Mouse (Mus musculus): Measurements from ENCODE around the gene Mccc2. TPM values are rescaled to one million over a fixed set of nuclear protein-coding genes. Genes with fewer than 3 reads are reported as not detected.

Gene Mccc2
- polyA plus RNA-seq, 1 experiment from 2014 or later = 52.4 TPM

DNA sequence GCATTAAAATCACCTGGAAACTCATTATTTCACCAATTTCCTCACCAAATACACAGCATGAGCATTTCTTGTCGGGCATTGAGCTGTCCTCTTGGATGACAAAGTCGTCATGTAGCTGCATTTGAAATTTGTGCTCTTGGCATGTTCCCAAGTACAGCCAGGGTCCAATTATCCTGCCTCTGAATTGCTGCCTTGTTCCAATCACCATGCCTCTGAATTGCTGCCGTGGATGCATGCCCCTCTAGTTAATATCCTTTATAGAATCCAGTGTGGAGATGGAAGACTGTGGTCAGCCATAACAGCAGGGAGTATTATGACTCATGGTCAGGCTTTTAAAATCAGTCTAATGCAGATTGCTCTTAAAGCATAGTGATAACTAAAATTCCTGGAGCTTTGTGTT, 77.7 kb downstream of the Mccc2 start:
- no peaks in the 10 kb centered on the region for H3K36me3 ChIP-seq
- H3K4me1 ChIP-seq = peaks cover 7% of the 10 kb centered on the region
- no peak overlapping the region for H3K27ac ChIP-seq
- H3K9ac ChIP-seq = no peak overlapping the region
- 22% methylated on average over 3 of the region's 3 CpGs for WGBS
- H3K4me2 ChIP-seq (replicated peaks) = no peak overlapping the region
- ATAC-seq (ENCODE audit: low FRiP score, low read depth) = no peak
- no peak overlapping the region for H3K4me3 ChIP-seq
- no peaks in the 10 kb centered on the region for H3K9me3 ChIP-seq
- no peaks in the 10 kb centered on the region for H3K27me3 ChIP-seq

DNA sequence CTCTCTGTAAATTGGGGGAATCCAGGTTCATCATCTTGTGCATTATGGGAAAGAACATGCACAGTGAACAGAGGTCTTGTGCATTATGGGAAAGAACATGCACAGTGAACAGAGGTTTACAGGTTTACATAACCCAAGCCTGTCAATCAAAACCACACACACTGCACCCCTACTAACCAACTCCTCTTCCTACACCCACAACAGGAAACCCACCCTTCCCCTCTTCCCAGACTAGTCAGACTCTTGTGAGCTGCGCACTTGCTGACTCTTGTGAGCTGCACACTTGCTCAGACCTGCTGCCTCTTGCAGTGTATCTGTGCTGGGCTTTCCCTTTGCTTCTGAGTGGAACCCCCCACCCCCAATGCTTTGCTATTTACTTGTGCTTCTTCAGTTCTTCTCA, 83.0 kb downstream of the Mccc2 start:
- Histone ChIP-seq H3K27me3 (no peaks in the 10 kb centered on the region), H3K9ac (no peak overlapping the region), H3K4me1 (no peaks in the 10 kb centered on the region), H3K36me3 (no peaks in the 10 kb centered on the region), H3K4me2 (replicated peaks) (no peak overlapping the region), H3K9me3 (no peaks in the 10 kb centered on the region), H3K4me3 (no peak overlapping the region), H3K27ac (no peak overlapping the region)
- WGBS = 84% methylated on average over 1 of the region's 1 CpGs
- ATAC-seq (ENCODE audit: low FRiP score, low read depth) = no peak

DNA sequence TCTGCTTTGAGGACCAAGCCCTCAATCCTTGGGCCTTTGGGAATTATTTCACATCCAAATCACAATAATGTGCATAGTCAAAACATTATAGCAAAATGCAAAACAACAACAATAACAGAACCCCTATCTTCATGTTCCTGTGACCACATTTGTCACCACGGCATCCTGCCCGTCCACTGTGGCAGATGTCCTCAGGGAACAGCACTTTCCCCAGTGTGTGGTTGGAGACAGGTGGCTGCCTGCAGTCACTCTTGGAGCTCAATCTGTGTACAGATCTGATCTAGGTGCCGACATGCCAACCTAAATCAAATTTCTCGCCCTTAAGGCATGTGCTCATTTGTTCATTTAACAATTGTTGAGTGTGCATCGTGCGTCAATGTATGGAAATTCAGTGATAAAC, 83.9 kb downstream of the Mccc2 start:
- Histone ChIP-seq H3K27ac (no peak overlapping the region), H3K36me3 (no peaks in the 10 kb centered on the region), H3K4me3 (no peak overlapping the region), H3K9ac (no peak overlapping the region), H3K27me3 (no peaks in the 10 kb centered on the region), H3K4me2 (replicated peaks) (no peak overlapping the region), H3K4me1 (no peaks in the 10 kb centered on the region), H3K9me3 (no peaks in the 10 kb centered on the region)
- no peak for ATAC-seq (ENCODE audit: low FRiP score, low read depth)
- WGBS = 77% methylated on average over 6 of the region's 6 CpGs

DNA sequence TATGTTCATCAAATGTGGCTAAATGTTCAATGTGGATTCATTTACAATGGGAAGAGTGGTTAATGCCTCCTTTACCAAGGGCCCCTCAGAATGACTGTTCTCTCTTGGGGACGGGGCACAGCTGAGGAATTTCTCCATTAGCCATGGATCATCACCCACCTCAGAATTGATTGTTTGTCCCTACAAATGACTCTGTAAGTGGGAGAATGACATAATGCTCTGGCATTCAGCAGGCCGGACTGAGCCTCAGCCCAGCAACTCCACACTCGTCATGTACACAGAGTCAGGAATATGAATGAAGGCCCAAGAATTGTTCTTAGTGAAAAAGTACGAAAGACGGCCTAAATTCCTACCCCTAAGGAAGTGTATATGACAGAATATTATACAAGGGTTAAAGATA, 89.2 kb downstream of the Mccc2 start:
- no peak for ATAC-seq (ENCODE audit: low FRiP score, low read depth)
- Histone ChIP-seq H3K9me3 (no peaks in the 10 kb centered on the region), H3K4me3 (no peak overlapping the region), H3K27ac (no peak overlapping the region), H3K4me2 (replicated peaks) (no peak overlapping the region), H3K4me1 (no peaks in the 10 kb centered on the region), H3K36me3 (no peaks in the 10 kb centered on the region), H3K9ac (no peak overlapping the region), H3K27me3 (no peaks in the 10 kb centered on the region)
- WGBS = 83% methylated on average over 5 of the region's 5 CpGs

DNA sequence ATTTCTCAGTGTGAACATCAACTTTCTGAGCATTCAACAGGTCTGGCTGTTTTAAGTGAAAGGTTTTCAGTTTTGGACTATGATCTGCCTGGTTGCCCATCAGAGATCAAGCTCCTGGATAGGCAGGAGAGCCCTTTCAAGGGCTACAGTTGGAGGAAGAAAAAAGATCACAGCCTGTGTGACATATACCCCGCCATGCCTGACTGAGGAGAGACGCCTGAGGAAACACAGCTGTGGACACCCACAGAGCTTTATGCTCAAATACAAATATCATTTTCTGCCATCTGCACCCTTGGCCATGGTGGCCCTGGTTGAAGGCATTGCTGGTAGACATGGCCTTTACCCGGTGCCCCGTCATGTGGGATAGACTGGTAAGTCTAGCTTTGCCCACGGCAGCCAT, 99.8 kb downstream of the Mccc2 start:
- no peak for ATAC-seq (ENCODE audit: low FRiP score, low read depth)
- Histone ChIP-seq H3K9me3 (no peaks in the 10 kb centered on the region), H3K4me3 (no peak overlapping the region), H3K27ac (no peak overlapping the region), H3K36me3 (no peaks in the 10 kb centered on the region), H3K9ac (no peak overlapping the region), H3K4me2 (replicated peaks) (no peak overlapping the region), H3K4me1 (no peaks in the 10 kb centered on the region), H3K27me3 (no peaks in the 10 kb centered on the region)
- 86% methylated on average over 5 of the region's 5 CpGs for WGBS

DNA sequence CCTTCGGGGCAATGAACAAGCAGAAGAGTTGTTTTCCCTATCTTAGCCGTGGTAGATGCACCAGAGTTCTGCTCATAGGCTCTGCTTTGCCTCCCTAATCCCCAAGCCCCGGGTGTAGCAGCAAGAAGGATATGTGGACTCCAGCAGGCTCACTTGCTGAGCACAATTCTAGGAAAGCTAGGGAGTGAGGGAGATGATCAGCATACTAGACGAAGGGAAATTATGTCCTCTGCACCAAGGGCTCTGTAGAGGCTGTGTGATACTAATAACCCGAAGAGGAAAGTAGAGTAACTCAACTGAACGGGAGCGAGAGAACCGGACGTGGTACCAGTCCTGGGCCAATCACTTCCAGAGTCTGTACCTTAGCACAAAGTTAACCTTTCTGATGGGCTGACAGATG, 114.5 kb downstream of the Mccc2 start, which contains the start of gene Cartpt:
Gene Cartpt (minus strand): TSS at position 127 of the 400 bp plus-strand sequence.
- Histone ChIP-seq H3K36me3 (no peaks in the 10 kb centered on the region), H3K9me3 (no peaks in the 10 kb centered on the region), H3K27ac (no peak within 1 kb of the TSS), H3K4me2 (replicated peaks) (peak within 1 kb of the TSS; percentile 55), H3K4me1 (peaks cover 9% of the 10 kb centered on the region), H3K27me3 (peaks cover 50% of the 10 kb centered on the region), H3K4me3 (peak within 1 kb of the TSS; percentile 25), H3K9ac (no peak within 1 kb of the TSS)
- WGBS = 45% methylated on average over 9 of the region's 9 CpGs
- no peak for ATAC-seq (ENCODE audit: low FRiP score, low read depth)

DNA sequence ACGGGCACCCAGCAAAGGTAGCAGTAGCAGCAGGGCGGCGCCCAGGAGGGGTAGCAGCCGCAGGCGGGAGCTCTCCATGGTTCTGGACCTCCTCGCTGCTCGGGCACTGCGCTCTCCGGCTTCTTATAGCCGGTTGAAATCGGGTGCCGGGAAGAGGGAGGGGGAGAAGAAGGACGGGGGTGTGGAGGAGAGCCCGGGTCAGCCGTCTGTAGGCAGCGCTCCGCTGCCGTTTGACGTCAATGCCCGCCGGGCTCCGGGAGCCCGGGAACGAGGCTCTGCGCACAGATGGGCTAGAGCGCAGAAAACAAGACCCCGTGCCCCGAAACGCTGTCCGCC, 114.9 kb downstream of the Mccc2 start:
- Histone ChIP-seq H3K4me1 (peaks cover 9% of the 10 kb centered on the region), H3K9me3 (no peaks in the 10 kb centered on the region), H3K36me3 (no peaks in the 10 kb centered on the region), H3K27me3 (peaks cover 50% of the 10 kb centered on the region), H3K27ac (no peak overlapping the region), H3K9ac (no peak overlapping the region), H3K4me2 (replicated peaks) (peak overlapping the region; percentile 55), H3K4me3 (peak overlapping the region; percentile 25)
- peak; percentile 79 for ATAC-seq (ENCODE audit: low FRiP score, low read depth)
- WGBS = 1% methylated on average over 30 of the region's 30 CpGs

DNA sequence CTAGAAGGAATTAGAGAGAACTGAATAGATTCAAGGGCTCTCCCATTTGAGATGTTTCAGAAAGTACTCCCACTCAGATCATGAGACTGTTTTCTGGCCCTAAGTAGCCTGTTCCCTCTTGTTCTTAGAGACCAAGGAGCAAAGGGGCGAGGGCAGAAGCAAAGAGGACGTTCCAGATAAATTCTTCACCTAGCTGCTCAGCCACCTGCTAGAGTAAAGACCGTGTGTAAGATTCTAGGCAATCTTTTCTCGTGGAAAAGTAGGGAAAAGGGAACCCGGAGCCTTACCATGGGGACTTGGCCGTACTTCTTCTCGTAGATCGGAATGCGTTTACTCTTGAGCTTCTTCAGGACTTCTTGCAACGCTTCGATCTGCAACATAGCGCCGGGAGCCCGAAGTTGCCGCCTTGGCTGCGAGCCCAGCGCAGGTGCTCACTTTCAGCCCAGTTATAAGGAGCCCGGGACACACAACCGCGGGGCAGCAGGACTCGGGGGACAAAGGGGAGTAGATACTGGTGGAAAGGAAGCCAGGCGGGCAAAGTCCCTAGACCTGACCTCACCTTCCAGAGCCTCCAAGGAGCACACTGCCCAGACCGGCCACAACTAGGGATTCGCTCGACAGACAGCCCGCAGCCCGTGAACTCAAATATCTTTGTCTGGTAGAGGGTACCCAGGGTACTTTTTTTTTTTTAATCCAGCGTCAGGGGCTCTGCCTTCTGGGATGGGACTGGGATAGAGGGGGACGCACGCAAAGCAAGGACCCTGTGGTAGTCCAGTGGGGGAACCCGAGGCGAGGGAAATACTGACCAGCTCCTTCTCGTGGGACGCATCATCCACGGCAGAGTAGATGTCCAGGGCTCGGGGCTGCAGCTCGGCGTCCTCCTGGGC, 115.5 kb downstream of the Mccc2 start:
- Histone ChIP-seq H3K4me3 (peak overlapping the region; percentile 25), H3K27me3 (peaks cover 50% of the 10 kb centered on the region), H3K4me1 (peaks cover 9% of the 10 kb centered on the region), H3K36me3 (no peaks in the 10 kb centered on the region), H3K9ac (no peak overlapping the region), H3K9me3 (no peaks in the 10 kb centered on the region), H3K4me2 (replicated peaks) (peak overlapping the region; percentile 55), H3K27ac (no peak overlapping the region)
- WGBS = 7% methylated on average over 38 of the region's 38 CpGs
- no peak for ATAC-seq (ENCODE audit: low FRiP score, low read depth)

DNA sequence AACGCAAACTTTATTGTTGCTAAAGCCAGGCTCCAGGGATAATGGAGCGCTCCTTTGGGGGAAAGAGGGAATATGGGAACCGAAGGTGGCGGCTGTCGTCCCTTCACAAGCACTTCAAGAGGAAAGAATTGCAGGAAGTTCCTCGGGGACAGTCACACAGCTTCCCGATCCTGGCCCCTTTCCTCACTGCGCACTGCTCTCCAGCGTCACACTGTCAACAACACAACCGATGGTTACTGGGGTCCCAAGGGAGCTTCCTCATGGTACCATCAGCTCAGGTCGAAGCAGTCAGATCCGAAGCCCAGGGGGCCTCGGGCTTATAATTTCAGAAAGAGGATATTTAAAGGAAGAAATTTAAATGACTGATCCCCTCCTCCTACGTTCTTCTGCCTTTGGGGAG, 116.6 kb downstream of the Mccc2 start:
- ATAC-seq (ENCODE audit: low FRiP score, low read depth) = no peak
- Histone ChIP-seq H3K27me3 (peaks cover 50% of the 10 kb centered on the region), H3K4me2 (replicated peaks) (no peak overlapping the region), H3K4me1 (peaks cover 9% of the 10 kb centered on the region), H3K36me3 (no peaks in the 10 kb centered on the region), H3K9me3 (no peaks in the 10 kb centered on the region), H3K9ac (no peak overlapping the region), H3K27ac (no peak overlapping the region), H3K4me3 (no peak overlapping the region)
- WGBS = 30% methylated on average over 14 of the region's 14 CpGs

Other genes with a start within 250 kb of the Mccc2 start
- 0.18 and 0.32 TPM in 2 replicates for gene Cartpt, start 114.5 kb downstream of the Mccc2 start, polyA plus RNA-seq (2015; fragmentation: Nextera tagmentation; extraction: Ambion mirVana)
- gene Bdp1, start 88.4 kb upstream of the Mccc2 start, polyA plus RNA-seq (2015; fragmentation: Nextera tagmentation; extraction: Ambion mirVana) = 33.5 and 34.6 TPM in 2 replicates
- gene Serf1, start 92.4 kb upstream of the Mccc2 start, polyA plus RNA-seq (2015; fragmentation: Nextera tagmentation; extraction: Ambion mirVana) = 204 and 238 TPM in 2 replicates
- 52.5 and 53.7 TPM in 2 replicates for gene Smn1, start 109.2 kb upstream of the Mccc2 start, polyA plus RNA-seq (2015; fragmentation: Nextera tagmentation; extraction: Ambion mirVana)
- gene Naip2, start 186.5 kb upstream of the Mccc2 start, polyA plus RNA-seq (2015; fragmentation: Nextera tagmentation; extraction: Ambion mirVana) = 0.15 and 0.27 TPM in 2 replicates
- gene Naip5, start 230.7 kb upstream of the Mccc2 start, polyA plus RNA-seq (2015; fragmentation: Nextera tagmentation; extraction: Ambion mirVana) = 0.15 and 0.18 TPM in 2 replicates

Data from limb, embryonic 13.5 days (tissue).